Mouse (Mus musculus) cerebellum, adult 2 months (tissue): ENCODE results near the gene Rrnad1.

ENCODE experiments used
- CTCF ChIP-seq: fragments of 200-500 bp; IDR thresholded peaks from 2 replicates; pipeline ENCODE4 v1.5.1; 2011; ENCODE audit warnings: low read depth, mild to moderate bottlenecking, control low read depth, low read length, moderate library complexity, borderline replicate concordance; ENCODE audit not compliant: insufficient read depth
- POLR2A ChIP-seq: fragments of 200-500 bp; IDR thresholded peaks from 2 replicates; pipeline ENCODE4 v1.6.1; 2011; ENCODE audit warnings: low read length, control low read depth, borderline replicate concordance; ENCODE audit not compliant: insufficient read depth

DNA sequence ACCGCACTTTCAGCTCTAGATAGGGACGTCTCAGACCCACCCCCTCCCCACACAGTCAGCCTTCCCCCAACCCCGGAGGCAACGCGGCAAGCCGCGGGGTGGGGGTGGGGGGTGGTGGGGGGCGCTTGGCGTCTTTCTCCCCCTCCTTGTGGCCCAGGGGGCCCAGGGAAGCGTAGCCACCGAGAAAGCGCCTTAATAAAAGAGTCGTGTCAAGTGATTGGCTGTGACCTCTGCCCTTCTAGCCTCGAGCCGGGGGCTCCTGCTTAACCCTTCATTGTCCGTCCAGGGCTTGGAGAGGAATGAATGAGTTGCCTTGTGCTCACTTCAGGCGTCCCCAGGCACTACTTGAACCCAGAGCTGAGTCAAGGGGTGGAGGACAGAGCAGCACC, 17.3 kb upstream of the Rrnad1 start:
- TF ChIP-seq POLR2A, result no peak
- no peak for TF ChIP-seq CTCF
